Mouse (Mus musculus) embryonic fibroblast, embryonic 13.5 days (primary cell): Measurements from ENCODE around the gene Clic4.

Source experiments
- CTCF ChIP-seq: IDR thresholded peaks from 2 replicates; pipeline ENCODE4 v1.5.1; 2011; ENCODE audit warnings: mild to moderate bottlenecking, control low read depth, low read length, moderate library complexity, borderline replicate concordance; ENCODE audit not compliant: insufficient read depth
- POLR2A ChIP-seq: IDR thresholded peaks from 2 replicates; pipeline ENCODE4 v1.6.1; 2011; ENCODE audit warnings: low read depth, mild to moderate bottlenecking, control low read depth, low read length, moderate library complexity

DNA sequence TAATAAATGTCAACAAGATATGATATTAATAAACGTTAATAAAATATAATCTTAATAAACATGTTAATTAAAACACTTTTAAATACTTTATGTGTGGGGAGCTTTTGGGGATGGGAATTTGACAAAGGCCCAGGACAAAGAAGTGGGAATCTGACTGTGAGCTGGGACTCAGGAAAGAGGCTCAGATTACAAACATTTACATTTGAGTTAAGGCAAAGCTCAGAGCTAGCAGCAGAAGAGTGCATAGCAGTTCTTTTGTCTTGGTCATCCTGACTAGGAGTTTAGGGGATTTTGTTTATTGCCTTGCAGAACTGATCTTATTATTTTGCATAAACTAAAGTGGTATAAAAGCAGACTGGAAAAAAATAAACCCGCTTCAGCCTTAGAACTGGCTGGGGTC, 20.8 kb downstream of the Clic4 start:
- TF ChIP-seq POLR2A (no peak), CTCF (no peak)
